Mouse (Mus musculus) thymus, postnatal 25 days (tissue): ENCODE results near the gene Ces1d.
"Not testable (repeated sequence)": the region's sequence is repeated elsewhere in the genome, so short reads cannot be mapped to it uniquely, and the experiment has no call there.

Experiments used
- DNase-seq: peaks from one replicate; pipeline ENCODE4 v3.0.0; 2022

The Ces1d gene

DNA sequence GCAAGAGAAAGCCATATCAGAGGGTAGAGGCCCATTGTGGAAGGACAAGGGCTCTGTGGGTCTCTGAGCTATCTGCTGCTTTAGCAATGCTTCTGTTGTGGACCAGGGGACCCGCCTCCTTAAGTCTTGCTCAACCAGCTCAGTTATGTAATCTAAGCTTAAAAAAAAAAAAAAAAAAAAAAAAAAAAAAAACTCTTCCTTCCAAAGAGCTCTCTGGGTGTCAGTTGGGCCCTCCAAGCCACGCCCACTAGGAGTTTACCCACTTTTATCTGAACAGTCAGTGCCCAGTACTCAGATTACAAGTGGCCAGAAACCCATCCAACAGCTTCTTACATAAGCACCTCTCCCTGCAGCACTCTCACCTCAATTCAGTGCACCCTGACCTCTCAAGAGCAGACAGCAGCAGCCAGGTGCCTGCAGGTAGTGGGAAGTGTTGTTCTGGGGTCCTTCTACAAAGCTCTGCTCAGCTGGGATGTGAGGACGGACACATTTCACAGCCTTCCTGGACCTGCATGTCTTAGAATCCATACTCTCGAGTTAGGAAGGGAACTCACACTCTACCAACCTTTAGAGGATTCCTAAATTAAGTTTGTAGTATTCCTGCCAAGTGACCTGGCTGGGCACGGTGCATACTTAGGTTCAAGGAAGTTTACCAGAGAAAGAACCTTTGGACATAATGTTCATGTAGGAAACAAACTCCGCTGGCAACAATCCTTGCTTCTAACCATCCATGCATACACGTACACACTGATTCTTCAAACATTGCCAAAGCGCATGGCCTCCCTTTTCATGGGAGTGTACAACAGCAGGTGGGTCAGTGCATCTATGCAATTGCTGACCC lies at the start of gene Ces1d:
Ces1d (minus strand) TSS at position 154 of the 841 bp plus-strand sequence.
- DNase-seq = no peak

DNA sequence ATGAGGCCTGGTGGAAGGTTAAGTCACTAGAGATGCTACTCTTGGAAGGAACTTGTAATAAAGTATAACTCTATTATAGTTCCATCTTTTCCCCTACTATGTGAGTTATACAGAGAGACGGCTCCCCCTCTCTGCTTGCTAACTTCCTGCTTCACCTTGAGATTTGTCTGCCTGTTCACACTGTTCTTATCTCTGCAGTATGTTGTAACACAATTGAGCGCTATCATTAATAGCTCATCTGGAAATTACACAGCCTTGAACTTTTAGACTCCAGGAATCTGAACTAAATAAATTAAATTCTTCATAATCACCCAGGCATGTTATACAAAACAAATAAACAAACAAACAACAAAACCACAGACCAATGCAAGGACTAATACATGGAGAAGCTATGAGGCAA lies 48.4 kb upstream of the Ces1d start:
- no peak for DNase-seq

GRCm38 (mm10) chr8:93239884-93240283 lies 42.2 kb upstream of the Ces1d start:
- DNase-seq = no peak

DNA sequence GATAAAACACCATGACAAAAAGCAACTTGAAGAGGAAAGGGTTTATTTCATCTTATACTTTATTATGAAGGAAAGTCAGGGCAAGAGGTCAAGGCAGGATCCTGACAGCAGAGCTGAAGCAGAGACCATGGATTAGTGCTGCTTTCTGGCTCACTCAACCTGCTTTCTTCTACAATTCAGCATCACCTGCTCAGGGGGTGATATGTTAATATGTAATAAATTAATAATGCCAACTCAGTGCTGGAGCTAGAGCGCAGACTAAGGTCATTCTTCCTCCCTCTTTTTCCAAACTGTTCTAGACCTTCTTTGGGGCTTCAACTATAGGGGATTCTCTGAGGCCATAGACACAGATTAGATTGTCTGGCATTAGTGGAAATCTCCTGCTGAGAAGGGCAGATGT lies 38.0 kb upstream of the Ces1d start:
- no peak for DNase-seq

- DNase-seq = no peak
Measured at GRCm38 (mm10) chr8:93234706-93235105, 37.1 kb upstream of the Ces1d start.

- no peak for DNase-seq
Measured at GRCm38 (mm10) chr8:93234068-93234467, 36.4 kb upstream of the Ces1d start.

DNA sequence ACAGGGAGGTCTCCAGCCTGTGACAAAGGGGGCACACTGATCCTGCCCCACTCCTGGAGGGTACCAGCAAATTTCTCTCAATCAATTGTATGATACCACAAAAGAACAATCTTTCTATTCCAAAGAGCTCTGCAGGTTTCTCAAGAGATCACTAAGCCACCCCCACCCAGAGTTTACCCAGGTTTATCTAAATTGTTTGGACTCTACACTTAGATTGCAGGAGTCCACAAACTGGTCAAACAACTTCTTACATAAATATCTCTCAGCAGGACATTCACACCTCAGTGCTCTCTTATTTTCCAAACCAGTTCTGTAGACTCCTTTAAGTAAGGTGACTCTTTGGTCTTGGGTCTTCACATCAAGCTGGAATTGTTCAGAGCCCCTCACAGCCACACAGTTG lies 31.8 kb upstream of the Ces1d start, which contains the start of gene Ces1e:
Ces1e (minus strand) TSS at position 174 of the 400 bp plus-strand sequence.
- no peak for DNase-seq

GRCm38 (mm10) chr8:93228673-93229370 lies 31.2 kb upstream of the Ces1d start:
- DNase-seq = no peak

DNA sequence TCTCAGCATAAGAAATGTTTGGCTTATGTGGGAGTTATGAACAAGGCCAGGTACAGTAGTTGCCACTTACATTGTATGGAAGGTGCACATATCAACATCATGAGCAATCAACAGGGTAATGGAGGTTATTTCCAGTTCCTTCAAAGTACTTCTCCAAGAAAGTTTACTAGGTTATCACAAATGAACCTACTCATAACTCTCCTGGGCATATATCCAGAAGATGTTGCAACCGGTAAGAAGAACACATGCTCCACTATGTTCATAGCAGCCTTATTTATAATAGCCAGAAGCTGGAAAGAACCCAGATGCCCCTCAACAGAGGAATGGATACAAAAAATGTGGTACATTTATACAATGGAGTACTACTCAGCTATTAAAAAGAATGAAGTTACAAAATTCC lies 28.8 kb upstream of the Ces1d start:
- not testable (repeated sequence) for DNase-seq

GRCm38 (mm10) chr8:93221896-93222295 lies 24.3 kb upstream of the Ces1d start:
- no peak for DNase-seq

GRCm38 (mm10) chr8:93217867-93218266 lies 20.2 kb upstream of the Ces1d start:
- no peak for DNase-seq

GRCm38 (mm10) chr8:93217375-93217774 lies 19.7 kb upstream of the Ces1d start:
- DNase-seq = no peak

GRCm38 (mm10) chr8:93211091-93211490 lies 13.5 kb upstream of the Ces1d start:
- no peak for DNase-seq

- not testable (repeated sequence) for DNase-seq
Measured at GRCm38 (mm10) chr8:93199146-93199545, 1.5 kb upstream of the Ces1d start.

GRCm38 (mm10) chr8:93196436-93196835 lies 1.2 kb downstream of the Ces1d start:
- DNase-seq = no peak

DNA sequence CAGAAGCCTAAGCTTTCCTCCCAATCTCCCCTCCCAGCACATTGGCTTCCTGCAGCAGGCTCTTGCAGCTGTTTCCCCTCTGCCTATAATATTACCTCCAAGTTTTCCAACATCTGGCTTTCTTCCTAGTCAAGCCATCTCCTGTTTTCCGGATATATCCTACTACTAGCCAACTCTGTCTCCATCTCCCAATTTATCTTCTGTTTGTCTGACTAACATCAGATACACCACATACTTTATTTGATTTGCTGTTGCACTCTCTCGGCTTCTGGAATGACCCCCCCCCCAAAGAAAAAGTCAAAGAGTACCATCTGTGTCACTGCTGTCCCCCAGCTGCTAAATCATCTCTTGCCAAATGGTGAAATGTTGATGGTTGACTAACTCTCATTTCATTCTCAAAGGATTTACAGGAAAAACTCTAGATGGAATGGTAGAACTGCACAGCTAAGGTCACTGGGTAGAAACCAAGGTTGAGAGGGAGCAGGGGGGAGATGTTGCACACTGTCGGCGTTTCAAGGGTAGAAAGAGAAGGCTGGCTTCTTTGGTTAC lies 17.0 kb downstream of the Ces1d start:
- DNase-seq = no peak

- no peak for DNase-seq
Measured at GRCm38 (mm10) chr8:93176593-93176992, 21.0 kb downstream of the Ces1d start.

GRCm38 (mm10) chr8:93174554-93174953 lies 23.1 kb downstream of the Ces1d start:
- no peak for DNase-seq

DNA sequence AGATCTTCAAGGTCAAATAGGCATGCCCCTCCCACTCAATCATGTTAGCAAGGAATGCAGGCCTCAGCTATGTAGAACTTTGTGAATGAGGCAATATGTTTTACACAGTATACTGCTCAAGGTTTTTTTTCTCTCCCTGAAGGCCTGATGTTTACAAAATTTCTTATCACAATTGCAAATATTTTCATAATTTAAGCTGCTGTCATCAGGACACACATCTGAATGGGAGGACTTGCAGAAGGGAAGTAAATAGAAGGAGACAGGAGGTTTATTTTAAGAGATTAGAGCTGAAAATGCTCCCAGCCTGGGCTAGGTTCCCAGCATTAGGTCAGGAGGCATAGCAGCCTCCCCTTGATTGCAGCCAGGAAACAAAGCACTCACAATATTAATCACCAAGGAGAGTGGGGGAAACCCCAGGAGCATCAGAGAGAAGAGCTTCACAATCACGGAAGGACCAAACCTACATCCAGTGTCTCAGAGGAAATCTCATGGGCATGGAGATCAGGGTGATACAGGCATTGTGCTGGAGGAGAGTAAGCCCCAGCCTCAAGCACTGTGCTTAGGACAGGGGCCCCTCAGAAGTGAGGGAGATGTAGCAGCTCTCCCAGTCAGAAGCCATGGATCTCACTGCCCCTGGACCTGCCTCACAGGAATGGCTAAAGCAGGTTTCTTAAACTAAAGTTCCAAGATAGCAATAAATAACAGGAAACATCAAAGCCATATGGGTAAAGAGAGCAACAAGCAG lies 25.6 kb downstream of the Ces1d start:
- no peak for DNase-seq

DNA sequence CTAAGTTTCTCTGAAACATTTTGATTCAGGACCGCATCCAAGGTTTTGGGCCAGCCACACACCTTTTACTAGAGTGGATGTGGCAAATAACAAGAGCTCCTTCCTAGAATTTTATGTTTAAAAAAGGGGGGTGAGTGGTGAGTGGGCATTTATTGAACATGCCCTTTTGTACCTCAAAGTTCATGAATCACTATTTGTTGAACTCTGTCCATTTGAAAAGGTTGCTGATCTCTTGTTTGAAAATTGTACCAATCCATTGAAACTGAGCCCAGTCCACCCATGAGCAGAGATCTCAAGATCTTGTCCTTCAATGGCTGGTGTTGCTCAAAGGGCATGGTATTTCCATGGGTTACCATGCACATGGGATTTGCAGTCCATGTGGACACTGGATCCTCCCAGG lies 34.3 kb downstream of the Ces1d start:
- DNase-seq = no peak

DNA sequence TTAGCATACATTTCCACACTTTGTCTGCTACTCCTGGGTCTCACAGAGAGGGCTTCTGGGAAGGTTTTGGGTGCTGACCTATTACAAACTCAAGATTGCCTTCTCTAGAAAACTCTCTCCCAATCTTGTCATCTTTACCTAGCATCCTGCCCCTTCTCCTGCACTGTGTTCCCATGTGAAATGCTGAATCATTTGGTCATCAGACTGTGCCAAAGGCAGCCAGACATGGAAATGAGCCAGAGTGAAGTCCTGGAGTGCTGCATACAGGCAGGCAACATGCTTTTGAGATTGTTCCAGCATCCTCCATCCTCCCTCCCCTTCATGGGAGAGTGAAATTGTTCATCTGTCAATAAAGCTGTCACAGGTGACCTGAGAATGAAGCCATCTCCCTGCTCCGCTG lies 46.2 kb downstream of the Ces1d start:
- DNase-seq = no peak

DNA sequence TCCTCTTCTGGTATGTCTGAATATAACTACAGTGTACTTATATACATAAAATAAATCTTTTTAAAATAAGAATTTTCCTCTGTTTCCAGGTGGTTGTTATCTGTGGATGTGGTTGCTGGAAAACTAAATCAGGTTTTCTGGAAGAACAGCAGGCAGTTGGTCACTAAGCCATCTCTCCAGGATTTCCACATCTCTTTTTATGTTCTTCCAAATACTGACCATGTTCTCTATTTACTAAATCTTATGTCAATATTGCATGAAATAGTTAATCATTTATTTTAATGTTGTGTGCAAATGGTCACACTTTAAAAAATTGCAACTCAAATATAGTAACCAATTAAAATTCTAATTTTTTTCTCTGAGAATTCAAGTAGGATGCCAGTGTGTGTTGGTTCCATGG lies 50.3 kb downstream of the Ces1d start:
- no peak for DNase-seq

GRCm38 (mm10) chr8:93140696-93141095 lies 56.9 kb downstream of the Ces1d start:
- no peak for DNase-seq
